Mouse (Mus musculus): ENCODE results near the gene Ube2cbp. TPM values are rescaled to one million over a fixed set of nuclear protein-coding genes. Genes with fewer than 3 reads are reported as not detected.

Ube2cbp gene
- polyA plus RNA-seq, 1 experiment, result 1.3 TPM

DNA sequence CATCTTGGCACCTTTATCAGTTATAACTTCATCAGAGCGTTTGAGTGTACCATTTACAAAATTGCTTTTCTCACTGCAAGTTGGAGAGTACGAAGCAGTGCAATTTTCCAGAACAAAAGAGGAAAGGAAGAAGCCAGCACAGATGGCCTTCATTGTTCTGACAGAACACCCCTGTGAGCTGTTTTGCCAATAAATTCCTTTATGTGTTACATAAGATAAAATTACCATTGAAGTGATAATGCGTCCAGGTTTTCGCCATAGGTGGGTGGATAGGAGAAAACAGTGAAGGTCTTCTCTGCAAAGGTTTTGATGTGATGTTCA is 183.6 kb downstream of the Ube2cbp start:
- H3K27me3 ChIP-seq (replicated peaks; ENCODE audit: control insufficient read depth, insufficient read depth, low read length), result no peaks in the 10 kb centered on the region
- WGBS, result 80% methylated on average over 4 of the region's 4 CpGs
- H3K4me1 ChIP-seq (ENCODE audit: control insufficient read depth, insufficient read depth, low read length), result no peaks in the 10 kb centered on the region
- TF ChIP-seq POLR2A (IDR thresholded peaks at IDR 0.05; ENCODE audit: low read depth, low read length), result no peak
- no peaks in the 10 kb centered on the region for H3K36me3 ChIP-seq (ENCODE audit: control insufficient read depth, insufficient read depth, low read length)
- DNase-seq, result no peak
- no peak overlapping the region for H3K27ac ChIP-seq (ENCODE audit: insufficient read depth, low read depth, low read length)
- H3K4me3 ChIP-seq (ENCODE audit: insufficient read depth, low read depth, low read length), result no peak overlapping the region

DNA sequence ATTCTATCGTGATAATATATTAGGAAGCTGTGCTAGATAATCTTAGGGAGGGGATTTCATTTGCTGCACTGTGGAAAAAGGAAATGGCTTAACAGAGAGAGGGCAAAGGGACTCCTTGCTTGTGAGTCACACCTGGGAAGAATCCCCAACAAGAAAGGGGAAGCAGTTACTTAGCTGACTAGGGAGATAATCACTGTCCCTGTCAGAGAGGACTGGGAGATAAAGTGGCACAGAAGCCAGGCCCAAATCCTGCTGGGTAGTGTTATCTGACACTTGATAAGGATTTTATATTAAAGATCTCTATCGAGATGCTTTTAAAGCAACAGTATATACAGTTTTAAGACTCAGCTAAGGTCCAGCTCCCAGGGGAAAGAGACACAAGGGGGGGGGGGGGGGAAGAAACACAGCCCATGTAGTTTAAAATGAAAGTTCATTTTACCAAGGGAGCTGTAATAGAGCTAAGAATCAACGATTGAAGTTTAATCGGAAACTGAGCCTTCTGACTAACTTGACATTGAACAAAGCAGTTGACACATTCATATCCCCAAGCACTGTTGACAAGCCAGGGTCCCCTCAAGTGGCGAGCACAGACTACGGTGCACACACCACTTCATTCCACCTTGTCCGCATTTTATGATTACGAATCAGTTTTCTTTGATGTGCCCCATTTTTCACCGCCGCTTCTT is 184.1 kb downstream of the Ube2cbp start:
- Histone ChIP-seq H3K36me3 (ENCODE audit: control insufficient read depth, insufficient read depth, low read length) (no peaks in the 10 kb centered on the region), H3K27me3 (replicated peaks; ENCODE audit: control insufficient read depth, insufficient read depth, low read length) (no peaks in the 10 kb centered on the region), H3K4me1 (ENCODE audit: control insufficient read depth, insufficient read depth, low read length) (no peaks in the 10 kb centered on the region), H3K27ac (ENCODE audit: insufficient read depth, low read depth, low read length) (no peak overlapping the region), H3K4me3 (ENCODE audit: insufficient read depth, low read depth, low read length) (no peak overlapping the region)
- no peak for DNase-seq
- TF ChIP-seq CTCF (conservative IDR thresholded peaks at IDR 0.05; ENCODE audit: insufficient read depth, insufficient read length, low read depth, low read length) (no peak), POLR2A (IDR thresholded peaks at IDR 0.05; ENCODE audit: low read depth, low read length) (no peak)
- 86% methylated on average over 10 of the region's 10 CpGs for WGBS

DNA sequence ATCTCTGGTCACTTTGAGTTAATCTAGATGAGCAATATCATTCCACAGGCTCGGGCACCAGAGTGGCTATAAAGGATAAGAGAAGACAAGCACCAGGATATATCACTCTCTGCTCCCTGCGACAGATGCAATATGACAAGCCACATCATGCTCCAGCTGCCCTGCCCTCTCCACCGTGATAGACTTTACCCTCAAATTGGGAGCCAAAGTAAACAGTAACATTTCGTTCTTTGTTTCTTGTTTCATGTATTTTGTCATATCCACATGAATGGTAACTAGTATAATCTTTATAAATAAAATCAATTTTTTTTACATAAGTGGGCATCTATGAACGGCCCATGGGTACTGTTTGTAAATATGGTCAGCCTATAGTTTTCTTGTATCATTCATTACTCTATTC is 195.2 kb downstream of the Ube2cbp start:
- Histone ChIP-seq H3K4me1 (ENCODE audit: control insufficient read depth, insufficient read depth, low read length) (no peaks in the 10 kb centered on the region), H3K36me3 (ENCODE audit: control insufficient read depth, insufficient read depth, low read length) (no peaks in the 10 kb centered on the region), H3K27me3 (replicated peaks; ENCODE audit: control insufficient read depth, insufficient read depth, low read length) (no peaks in the 10 kb centered on the region), H3K27ac (ENCODE audit: insufficient read depth, low read depth, low read length) (no peak overlapping the region), H3K4me3 (ENCODE audit: insufficient read depth, low read depth, low read length) (no peak overlapping the region)
- 81% methylated on average over 5 of the region's 5 CpGs for WGBS
- DNase-seq, result no peak
- TF ChIP-seq POLR2A (IDR thresholded peaks at IDR 0.05; ENCODE audit: low read depth, low read length) (no peak), CTCF (conservative IDR thresholded peaks at IDR 0.05; ENCODE audit: insufficient read depth, insufficient read length, low read depth, low read length) (no peak)

DNA sequence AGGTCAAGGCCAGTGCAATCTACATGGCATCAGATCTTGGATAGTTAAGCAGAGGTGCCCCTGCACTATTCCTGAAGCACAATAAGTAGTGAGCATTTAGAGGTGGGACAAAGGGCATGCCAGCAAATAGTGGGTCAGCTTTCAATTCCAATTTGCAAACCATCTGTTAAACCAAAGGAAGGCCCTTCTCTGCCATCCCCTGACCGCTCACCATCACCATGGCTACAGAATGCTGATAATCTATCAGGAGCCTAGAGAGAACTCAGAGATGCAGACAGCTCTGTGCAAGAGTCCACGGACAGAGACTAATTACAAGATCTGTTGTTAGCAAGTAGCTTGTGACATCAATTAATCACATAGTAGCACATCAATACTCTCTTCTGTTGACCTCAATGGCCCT is 198.1 kb downstream of the Ube2cbp start:
- no peak for DNase-seq
- H3K27me3 ChIP-seq (replicated peaks; ENCODE audit: control insufficient read depth, insufficient read depth, low read length), result no peaks in the 10 kb centered on the region
- WGBS, result 60% methylated on average over 2 of the region's 2 CpGs
- no peak overlapping the region for H3K4me3 ChIP-seq (ENCODE audit: insufficient read depth, low read depth, low read length)
- no peaks in the 10 kb centered on the region for H3K4me1 ChIP-seq (ENCODE audit: control insufficient read depth, insufficient read depth, low read length)
- H3K36me3 ChIP-seq (ENCODE audit: control insufficient read depth, insufficient read depth, low read length), result no peaks in the 10 kb centered on the region
- TF ChIP-seq POLR2A (IDR thresholded peaks at IDR 0.05; ENCODE audit: low read depth, low read length) (no peak), CTCF (conservative IDR thresholded peaks at IDR 0.05; ENCODE audit: insufficient read depth, insufficient read length, low read depth, low read length) (no peak)
- H3K27ac ChIP-seq (ENCODE audit: insufficient read depth, low read depth, low read length), result no peak overlapping the region

Other genes with a start within 250 kb of the Ube2cbp start
- 9.0 and 9.4 TPM in 2 replicates for gene Dop1a, start 2.2 kb upstream of the Ube2cbp start, polyA plus RNA-seq (2012; rRNA removed)
- gene Pgm3, start 106.9 kb upstream of the Ube2cbp start, polyA plus RNA-seq (2012; rRNA removed), result 10.9 TPM in 2 replicates
- gene Rwdd2a, start 107.0 kb upstream of the Ube2cbp start, polyA plus RNA-seq (2012; rRNA removed), result 1.0 and 1.1 TPM in 2 replicates
- gene Me1, start 231.0 kb upstream of the Ube2cbp start, polyA plus RNA-seq (2012; rRNA removed), result 150 and 153 TPM in 2 replicates

Measured in kidney, adult 2 months (tissue).